Mouse (Mus musculus) bone marrow macrophage, adult 2 months (primary cell): ENCODE results near the gene Hnrnpul2.

ENCODE experiments used
- CTCF ChIP-seq: IDR thresholded peaks from 2 replicates; pipeline ENCODE4 v1.5.1; 2012; ENCODE audit warnings: low read depth, mild to moderate bottlenecking, low read length, moderate library complexity
- POLR2A ChIP-seq: IDR thresholded peaks from 2 replicates; pipeline ENCODE4 v1.6.1; 2012; ENCODE audit warnings: mild to moderate bottlenecking, low read depth, low read length, borderline replicate concordance

GRCm38 (mm10) chr19:8853117-8853516 lies 33.3 kb downstream of the Hnrnpul2 start:
- no peak for TF ChIP-seq POLR2A
- TF ChIP-seq CTCF, result no peak
